Mouse (Mus musculus): ENCODE results near the gene Cenpb. TPM values are rescaled to one million over a fixed set of nuclear protein-coding genes. Genes with fewer than 3 reads are reported as not detected.

The Cenpb gene
- polyA plus RNA-seq, 1 experiment from 2014 or later = 14.8 TPM

DNA sequence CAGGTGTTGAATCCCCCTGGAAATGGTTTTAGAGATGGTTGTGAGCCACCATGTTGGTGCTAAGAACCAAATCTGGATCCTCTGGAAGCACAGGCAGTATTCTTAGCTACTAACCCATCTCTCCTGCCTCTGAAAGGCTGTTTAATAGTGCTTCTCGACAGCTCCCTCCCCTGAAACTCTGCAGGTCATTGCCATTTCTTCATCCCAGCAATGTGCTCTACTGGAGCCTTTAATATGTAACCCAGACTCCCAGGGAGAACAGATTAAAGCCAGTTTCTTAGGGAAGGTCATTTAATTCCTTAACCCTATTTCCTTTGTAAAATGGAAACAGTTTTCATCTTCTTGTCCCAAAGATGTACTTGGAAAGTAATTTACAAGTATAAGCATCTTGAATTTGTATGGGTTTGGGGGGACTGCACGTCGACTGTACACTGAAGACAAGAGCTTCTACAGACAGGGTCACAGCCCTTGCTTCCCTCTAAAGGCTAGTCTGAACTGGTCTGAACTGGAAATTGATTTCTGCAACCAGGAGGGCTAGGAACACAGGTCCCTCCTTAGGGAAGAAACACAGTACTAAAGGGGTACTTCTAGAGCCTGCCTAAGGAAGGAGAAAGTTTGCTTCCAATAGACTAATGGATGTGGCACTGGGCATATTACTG, 4.5 kb downstream of the Cenpb start:
- Histone ChIP-seq H3K4me1 (peaks cover 59% of the 10 kb centered on the region), H3K9me3 (replicated peaks) (no peaks in the 10 kb centered on the region), H3K36me3 (ENCODE audit: poor library complexity, severe bottlenecking) (peaks cover 27% of the 10 kb centered on the region), H3K4me2 (no peak overlapping the region), H3K27me3 (peaks cover 33% of the 10 kb centered on the region), H3K4me3 (no peak overlapping the region), H3K9ac (no peak overlapping the region), H3K27ac (peak overlapping the region; percentile 4)
- 78% methylated on average over 3 of the region's 3 CpGs for WGBS
- no peak for ATAC-seq

DNA sequence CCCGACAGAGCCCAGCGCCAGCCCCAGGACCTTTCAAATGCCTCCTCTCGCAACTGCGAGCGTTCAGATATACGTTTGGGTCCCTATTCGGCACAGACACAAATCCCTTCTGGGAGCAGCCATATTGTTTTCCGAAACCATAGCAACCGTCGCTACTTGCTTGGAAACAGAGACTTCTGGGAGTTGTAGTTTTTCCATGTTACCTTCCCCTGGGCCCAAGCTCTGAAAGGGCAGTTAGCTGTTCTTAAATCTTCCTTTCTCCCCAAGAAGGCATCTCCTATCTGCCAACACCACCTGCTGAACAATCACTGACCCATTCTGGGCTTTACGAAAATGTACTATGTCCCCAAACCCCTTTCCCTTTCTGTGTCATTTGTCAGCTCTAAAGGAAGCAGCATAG, 5.2 kb downstream of the Cenpb start:
- Histone ChIP-seq H3K27ac (no peak overlapping the region), H3K4me1 (peaks cover 59% of the 10 kb centered on the region)

DNA sequence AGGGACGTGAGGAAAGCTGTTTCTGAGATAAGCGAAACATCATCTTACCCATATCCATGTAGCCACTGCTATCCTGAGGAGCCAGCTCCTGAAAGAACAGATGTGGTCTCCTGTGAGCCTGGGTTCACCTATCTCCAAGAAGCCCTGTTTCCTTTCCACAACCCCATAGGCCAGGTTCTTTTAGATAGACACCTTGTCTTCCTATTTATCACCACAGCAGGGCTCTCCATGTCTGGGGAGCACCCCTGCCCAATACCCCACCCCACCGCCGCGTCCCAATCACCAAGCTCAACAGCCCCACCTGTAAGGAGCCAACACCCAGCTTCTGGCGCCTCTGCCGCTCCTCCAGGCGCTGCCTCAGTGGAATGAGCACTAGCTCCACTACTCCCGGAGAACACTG, 7.5 kb downstream of the Cenpb start:
- H3K4me1 ChIP-seq = peaks cover 39% of the 10 kb centered on the region
- WGBS = 42% methylated on average over 9 of the region's 9 CpGs
- H3K36me3 ChIP-seq (ENCODE audit: poor library complexity, severe bottlenecking) = peaks cover 21% of the 10 kb centered on the region
- no peaks in the 10 kb centered on the region for H3K9me3 ChIP-seq (replicated peaks)
- H3K4me3 ChIP-seq = no peak overlapping the region
- no peak overlapping the region for H3K4me2 ChIP-seq
- no peak overlapping the region for H3K9ac ChIP-seq
- no peak for ATAC-seq
- H3K27me3 ChIP-seq = peaks cover 35% of the 10 kb centered on the region
- no peak overlapping the region for H3K27ac ChIP-seq

More for the DNA sequence above, 5.2 kb downstream of the Cenpb start:
- Histone ChIP-seq H3K4me2 (peak overlapping the region; percentile 87), H3K36me3 (ENCODE audit: poor library complexity, severe bottlenecking) (peaks cover 27% of the 10 kb centered on the region), H3K27me3 (peaks cover 35% of the 10 kb centered on the region), H3K9ac (peak overlapping the region; percentile 41), H3K9me3 (replicated peaks) (no peaks in the 10 kb centered on the region), H3K4me3 (peak overlapping the region; percentile 44)
- 5% methylated on average over 11 of the region's 11 CpGs for WGBS
- peak; percentile 71 for ATAC-seq

DNA sequence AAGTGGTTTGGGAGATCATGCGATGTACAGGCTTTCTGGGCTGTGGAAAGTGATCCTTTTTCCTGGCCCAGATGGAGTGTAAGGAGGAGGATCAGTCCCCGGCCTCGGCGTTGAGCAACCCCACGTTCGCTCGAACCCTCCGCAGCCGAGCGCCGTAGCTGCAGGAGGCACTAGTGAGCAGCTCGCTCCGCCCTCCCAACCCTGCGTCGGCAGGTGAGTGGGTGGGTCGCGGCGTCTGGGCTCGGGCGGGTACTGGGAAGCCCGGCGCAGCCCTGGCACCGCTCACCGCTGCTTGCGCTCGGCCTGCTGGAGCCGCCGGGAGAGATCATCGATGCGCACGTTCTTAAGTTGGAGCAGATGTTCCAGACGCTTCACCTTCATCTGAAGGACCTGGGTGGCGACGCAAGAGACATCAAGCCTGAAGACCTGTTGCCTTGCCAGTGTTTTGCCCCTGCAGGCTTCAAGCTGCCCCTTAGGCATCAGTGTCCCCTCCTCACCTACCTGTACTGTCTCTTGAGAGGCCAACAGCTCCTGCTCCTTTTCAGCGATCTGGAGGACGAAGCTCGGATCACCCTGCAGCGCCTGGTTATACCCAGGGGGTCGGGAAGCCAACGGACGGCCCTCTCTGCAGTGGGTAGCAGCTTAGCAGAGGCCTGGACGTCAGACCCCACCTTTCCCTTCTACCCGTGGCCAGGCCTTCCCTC, 8.3 kb downstream of the Cenpb start:
- H3K4me2 ChIP-seq = peak overlapping the region; percentile 24; the same call in 1 of the 2 replicates
- H3K4me1 ChIP-seq = peaks cover 32% of the 10 kb centered on the region
- no peaks in the 10 kb centered on the region for H3K9me3 ChIP-seq (replicated peaks)
- H3K27ac ChIP-seq = no peak overlapping the region
- no peak for ATAC-seq
- peak overlapping the region; percentile 39; the same call in 1 of the 2 replicates for H3K9ac ChIP-seq
- WGBS = 7% methylated on average over 43 of the region's 43 CpGs
- peaks cover 15% of the 10 kb centered on the region for H3K36me3 ChIP-seq (ENCODE audit: poor library complexity, severe bottlenecking)
- H3K27me3 ChIP-seq = peaks cover 35% of the 10 kb centered on the region
- H3K4me3 ChIP-seq = no peak overlapping the region

DNA sequence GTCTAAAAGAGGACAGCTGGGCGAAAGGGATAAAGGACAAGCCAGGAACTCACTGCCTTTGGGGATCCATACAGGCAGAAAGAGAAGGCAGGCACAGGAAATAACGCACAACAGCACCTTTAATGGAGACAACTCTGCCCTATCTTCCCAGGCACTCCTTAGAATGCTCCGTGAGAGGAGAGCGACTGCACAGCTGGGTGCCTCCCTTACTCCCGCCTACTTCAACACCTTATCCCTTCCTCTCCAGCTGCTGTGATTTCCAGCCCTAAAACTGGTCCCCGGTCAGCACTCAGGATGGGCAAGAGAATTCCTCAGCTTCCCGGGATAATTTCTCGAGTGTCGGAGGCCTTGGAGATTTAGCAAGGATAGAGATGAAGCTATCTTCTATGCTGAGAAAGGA, 8.9 kb downstream of the Cenpb start:
- no peak overlapping the region for H3K4me3 ChIP-seq
- H3K27me3 ChIP-seq = peaks cover 35% of the 10 kb centered on the region
- no peak overlapping the region for H3K27ac ChIP-seq
- H3K4me2 ChIP-seq = no peak overlapping the region
- WGBS = 14% methylated on average over 9 of the region's 9 CpGs
- H3K4me1 ChIP-seq = peaks cover 26% of the 10 kb centered on the region
- H3K36me3 ChIP-seq (ENCODE audit: poor library complexity, severe bottlenecking) = peaks cover 12% of the 10 kb centered on the region
- no peak overlapping the region for H3K9ac ChIP-seq
- no peaks in the 10 kb centered on the region for H3K9me3 ChIP-seq (replicated peaks)
- ATAC-seq = no peak

DNA sequence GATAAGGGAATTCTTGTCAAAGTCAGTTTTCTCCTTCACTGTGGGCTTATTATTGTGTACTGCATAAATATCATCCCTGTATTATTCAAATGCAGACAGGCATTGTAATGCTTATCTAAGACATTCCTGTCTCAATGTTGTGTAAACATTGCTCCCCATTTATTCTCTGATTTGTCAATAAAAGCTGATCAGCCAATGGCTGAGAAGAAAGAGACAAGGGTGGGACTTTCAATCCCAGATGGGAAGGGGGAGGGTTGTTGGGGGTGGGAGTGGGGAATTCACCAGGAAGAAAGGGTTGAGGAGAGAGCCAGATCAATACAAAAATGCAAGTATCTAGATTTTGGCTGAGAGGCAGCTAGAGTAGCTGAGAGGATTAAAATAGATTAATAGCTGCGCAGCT, 11.0 kb downstream of the Cenpb start:
- no peak overlapping the region for H3K4me2 ChIP-seq
- no peak overlapping the region for H3K4me3 ChIP-seq
- H3K27ac ChIP-seq = no peak overlapping the region
- peaks cover 35% of the 10 kb centered on the region for H3K27me3 ChIP-seq
- 66% methylated on average over 1 of the region's 1 CpGs for WGBS
- peaks cover 12% of the 10 kb centered on the region for H3K36me3 ChIP-seq (ENCODE audit: poor library complexity, severe bottlenecking)
- ATAC-seq = no peak
- no peaks in the 10 kb centered on the region for H3K9me3 ChIP-seq (replicated peaks)
- peaks cover 10% of the 10 kb centered on the region for H3K4me1 ChIP-seq
- no peak overlapping the region for H3K9ac ChIP-seq

DNA sequence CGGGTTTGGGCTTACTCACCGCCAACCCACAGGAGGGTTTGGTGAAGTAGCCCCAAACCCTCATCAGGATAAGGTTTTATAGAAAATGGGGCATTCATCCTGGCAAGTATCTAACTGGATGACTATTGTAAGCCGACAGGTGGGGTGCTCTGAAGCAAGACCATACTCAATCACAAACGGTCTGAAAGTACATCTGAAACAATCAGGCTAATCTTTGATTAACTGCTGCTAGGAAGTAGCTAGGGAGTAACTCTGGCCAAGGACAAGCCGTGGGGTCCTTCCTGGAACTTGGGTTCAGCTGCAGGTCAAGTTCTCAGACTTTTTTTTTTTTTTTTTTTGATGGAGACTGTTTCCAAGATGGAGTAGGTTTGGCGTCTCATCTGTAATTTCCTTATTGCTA, 11.9 kb downstream of the Cenpb start:
- no peak overlapping the region for H3K4me3 ChIP-seq
- no peak for ATAC-seq
- 84% methylated on average over 6 of the region's 6 CpGs for WGBS
- H3K36me3 ChIP-seq (ENCODE audit: poor library complexity, severe bottlenecking) = peaks cover 12% of the 10 kb centered on the region
- no peak overlapping the region for H3K4me2 ChIP-seq
- H3K9ac ChIP-seq = no peak overlapping the region
- H3K27me3 ChIP-seq = peaks cover 28% of the 10 kb centered on the region
- H3K9me3 ChIP-seq (replicated peaks) = no peaks in the 10 kb centered on the region
- H3K4me1 ChIP-seq = peaks cover 4% of the 10 kb centered on the region; the same call in 1 of the 2 replicates
- no peak overlapping the region for H3K27ac ChIP-seq

DNA sequence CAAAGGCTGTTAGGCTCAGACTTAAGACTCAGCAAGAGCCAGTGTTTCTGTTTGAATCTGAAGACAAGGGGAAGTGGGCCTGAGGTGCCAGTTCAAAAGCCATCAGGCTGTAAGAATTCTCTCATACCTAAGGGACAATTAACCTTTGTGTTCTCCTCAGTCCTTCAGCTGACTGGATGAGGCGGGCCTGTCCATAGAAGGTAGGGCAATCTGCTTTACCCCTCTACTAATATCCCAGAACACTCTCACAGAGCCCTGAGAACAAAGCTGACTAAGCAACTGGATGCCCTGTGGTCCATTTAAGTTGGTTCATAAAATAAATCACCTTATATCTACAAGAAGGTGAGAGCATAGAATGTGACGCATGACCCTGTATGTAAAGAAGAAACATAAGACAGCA, 13.7 kb downstream of the Cenpb start:
- H3K4me3 ChIP-seq = no peak overlapping the region
- no peak overlapping the region for H3K27ac ChIP-seq
- H3K36me3 ChIP-seq (ENCODE audit: poor library complexity, severe bottlenecking) = 0 out of 2 replicates have a peak, but pooled peaks cover 2% of the 10 kb centered on the region
- H3K4me2 ChIP-seq = no peak overlapping the region
- peaks cover 10% of the 10 kb centered on the region for H3K27me3 ChIP-seq
- no peak overlapping the region for H3K9ac ChIP-seq
- H3K9me3 ChIP-seq (replicated peaks) = no peaks in the 10 kb centered on the region
- WGBS = 80% methylated on average over 2 of the region's 2 CpGs
- H3K4me1 ChIP-seq = 0 out of 2 replicates have a peak, but pooled peaks cover 4% of the 10 kb centered on the region
- no peak for ATAC-seq

DNA sequence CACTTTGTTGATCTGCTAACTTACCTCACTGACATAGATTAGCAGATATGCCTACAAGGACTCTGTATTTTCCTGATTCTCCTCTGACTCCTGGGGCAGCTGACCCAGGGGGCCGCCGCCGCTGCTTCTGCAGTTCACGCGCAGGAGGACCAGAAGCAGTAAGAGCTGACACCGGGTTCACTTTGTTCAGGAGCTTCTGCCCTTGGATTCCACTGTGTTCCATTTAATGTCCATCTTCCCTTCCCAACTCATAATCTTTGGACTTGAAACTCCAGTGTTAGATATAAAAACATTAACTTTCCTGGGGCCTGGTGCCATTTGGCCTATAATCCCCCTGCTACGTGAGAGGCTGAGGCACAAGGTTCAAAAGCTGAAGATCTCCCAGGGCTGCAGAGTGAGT, 15.9 kb downstream of the Cenpb start:
- H3K9me3 ChIP-seq (replicated peaks) = no peaks in the 10 kb centered on the region
- no peak overlapping the region for H3K4me2 ChIP-seq
- H3K4me1 ChIP-seq = peaks cover 11% of the 10 kb centered on the region
- no peak overlapping the region for H3K9ac ChIP-seq
- H3K4me3 ChIP-seq = no peak overlapping the region
- no peaks in the 10 kb centered on the region for H3K27me3 ChIP-seq
- ATAC-seq = no peak
- H3K36me3 ChIP-seq (ENCODE audit: poor library complexity, severe bottlenecking) = no peaks in the 10 kb centered on the region
- H3K27ac ChIP-seq = no peak overlapping the region
- WGBS = 82% methylated on average over 7 of the region's 7 CpGs

DNA sequence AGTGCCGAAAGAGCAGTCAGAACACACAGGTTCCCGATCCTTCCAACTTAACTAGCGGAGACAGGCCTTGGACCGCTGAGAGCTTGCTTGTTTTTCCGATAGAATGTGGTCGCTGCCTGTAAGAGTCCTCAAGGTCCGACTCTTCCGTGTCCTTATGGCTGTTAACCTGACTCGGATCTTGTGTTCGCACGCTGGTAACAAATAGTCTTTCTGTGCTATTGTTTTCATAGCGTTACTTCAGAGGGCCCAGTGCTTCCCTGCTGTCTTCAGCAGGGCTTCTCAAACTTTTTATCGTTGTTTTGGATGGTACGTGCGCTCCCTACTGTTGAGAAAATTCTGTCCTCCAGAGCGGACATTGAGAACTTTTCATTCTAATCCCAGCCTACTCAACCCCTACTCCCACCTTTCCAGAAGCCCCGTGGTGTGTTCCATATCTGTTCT, 19.2 kb downstream of the Cenpb start:
- H3K4me1 ChIP-seq = peaks cover 32% of the 10 kb centered on the region
- H3K4me3 ChIP-seq = peak overlapping the region; percentile 74
- ATAC-seq = no peak
- H3K36me3 ChIP-seq (ENCODE audit: poor library complexity, severe bottlenecking) = 0 out of 2 replicates have a peak, but pooled peaks cover under 1% of the 10 kb centered on the region
- H3K9me3 ChIP-seq (replicated peaks) = no peaks in the 10 kb centered on the region
- under 1% methylated on average over 17 of the region's 17 CpGs for WGBS
- H3K9ac ChIP-seq = peak overlapping the region; percentile 75
- H3K4me2 ChIP-seq = peak overlapping the region; percentile 97
- H3K27me3 ChIP-seq = no peaks in the 10 kb centered on the region
- H3K27ac ChIP-seq = peak overlapping the region; percentile 95

DNA sequence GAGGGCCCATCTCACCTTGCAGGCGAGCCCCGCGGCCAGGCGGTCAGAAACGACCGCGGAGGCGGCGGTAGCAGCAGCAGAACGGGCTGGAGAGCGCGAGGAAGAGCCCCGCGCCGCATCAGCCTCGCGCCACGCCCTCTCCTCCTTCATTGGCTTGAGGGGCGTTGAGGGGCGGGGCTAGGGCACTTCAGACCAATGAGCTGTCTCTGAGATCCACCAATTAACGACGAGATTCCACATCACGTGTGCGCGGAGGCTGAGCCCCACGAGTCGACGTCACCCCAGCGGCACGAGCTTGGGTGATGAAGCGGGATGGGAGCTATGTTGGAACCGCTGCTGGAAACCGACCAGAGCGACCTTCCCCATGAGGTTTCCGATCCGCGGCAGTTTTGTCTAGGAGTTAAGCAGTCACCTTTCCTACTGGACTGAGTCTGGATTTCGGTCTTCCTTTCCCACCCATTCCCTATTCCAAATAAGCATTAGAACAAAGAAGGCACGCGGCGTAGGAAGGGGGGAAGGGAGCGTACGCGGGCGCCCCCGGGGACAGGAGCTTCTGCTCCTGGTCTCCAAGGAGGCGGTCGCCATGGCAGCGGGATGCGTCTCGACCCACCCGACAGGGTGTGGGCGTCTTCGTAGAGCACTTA, 19.8 kb downstream of the Cenpb start, which contains the start of gene 1700037H04Rik:
1700037H04Rik (minus strand) TSS at position 144 of the 644 bp plus-strand sequence.
- under 1% methylated on average over 54 of the region's 54 CpGs for WGBS
- peak; percentile 98 for ATAC-seq
- H3K4me3 ChIP-seq = peak within 1 kb of the TSS; percentile 74
- H3K27me3 ChIP-seq = no peaks in the 10 kb centered on the region
- peaks cover 32% of the 10 kb centered on the region for H3K4me1 ChIP-seq
- peak within 1 kb of the TSS; percentile 95 for H3K27ac ChIP-seq
- peak within 1 kb of the TSS; percentile 97 for H3K4me2 ChIP-seq
- H3K36me3 ChIP-seq (ENCODE audit: poor library complexity, severe bottlenecking) = peaks cover 7% of the 10 kb centered on the region; the same call in 1 of the 2 replicates
- peak within 1 kb of the TSS; percentile 86 for H3K9ac ChIP-seq
- no peaks in the 10 kb centered on the region for H3K9me3 ChIP-seq (replicated peaks)

DNA sequence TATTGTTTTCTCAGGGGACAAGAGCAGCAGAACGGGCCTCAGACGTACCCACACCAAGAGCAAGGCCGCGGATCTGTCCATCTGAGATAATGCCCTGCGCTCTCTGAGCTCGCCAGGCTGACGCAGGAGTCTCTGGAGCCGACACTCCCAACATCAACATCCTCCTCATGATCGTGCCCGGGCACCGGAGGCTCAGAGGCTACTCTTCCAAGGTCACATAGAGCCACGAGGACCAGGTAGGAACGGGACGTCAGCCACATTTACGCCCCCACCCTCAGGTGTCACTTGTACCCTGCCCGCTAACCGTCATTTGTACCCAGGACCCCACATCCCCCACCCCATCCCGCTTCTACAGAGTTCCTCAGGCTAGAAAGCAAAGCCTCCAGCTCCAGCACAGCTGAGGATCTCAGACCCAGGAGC, 20.4 kb downstream of the Cenpb start:
- Histone ChIP-seq H3K27me3 (no peaks in the 10 kb centered on the region), H3K9ac (peak overlapping the region; percentile 86), H3K36me3 (ENCODE audit: poor library complexity, severe bottlenecking) (peaks cover 13% of the 10 kb centered on the region; the same call in 1 of the 2 replicates), H3K27ac (peak overlapping the region; percentile 68), H3K9me3 (replicated peaks) (no peaks in the 10 kb centered on the region), H3K4me2 (peak overlapping the region; percentile 97), H3K4me1 (peaks cover 32% of the 10 kb centered on the region), H3K4me3 (peak overlapping the region; percentile 74)
- 1% methylated on average over 18 of the region's 18 CpGs for WGBS
- ATAC-seq = peak; percentile 72; the same call in 1 of the 2 replicates

Data from forebrain, embryonic 13.5 days (tissue).